Mouse (Mus musculus): ENCODE results near the gene Tepsin. TPM values are rescaled to one million over a fixed set of nuclear protein-coding genes. Genes with fewer than 3 reads are reported as not detected.

Tepsin gene
- polyA plus RNA-seq, 1 experiment from 2014 or later = 23.0 TPM

- WGBS = 84% methylated on average over 8 of the region's 8 CpGs
- H3K27me3 ChIP-seq (ENCODE audit: low read depth, poor library complexity, severe bottlenecking) = peaks cover 75% of the 10 kb centered on the region
- DNase-seq (ENCODE audit: low spot score) = no peak
- H3K36me3 ChIP-seq = no peaks in the 10 kb centered on the region
- H3K4me1 ChIP-seq = peaks cover 49% of the 10 kb centered on the region
- no peak overlapping the region for H3K27ac ChIP-seq
- no peaks in the 10 kb centered on the region for H3K9me3 ChIP-seq (replicated peaks)
- no peak overlapping the region for H3K4me3 ChIP-seq
These were observed 49.5 kb downstream of the Tepsin start for GRCm38 (mm10) chr11:120049067-120049466.

GRCm38 (mm10) chr11:120048252-120048556 is 50.3 kb downstream of the Tepsin start:
- Histone ChIP-seq H3K27me3 (ENCODE audit: low read depth, poor library complexity, severe bottlenecking) (peaks cover 76% of the 10 kb centered on the region), H3K27ac (0 out of 2 replicates have a peak overlapping the region, but pooled peaks have one; percentile 11), H3K4me1 (peaks cover 49% of the 10 kb centered on the region)

GRCm38 (mm10) chr11:120047531-120048251 is 50.8 kb downstream of the Tepsin start:
- peak overlapping the region; percentile 80 for H3K27ac ChIP-seq
- H3K9me3 ChIP-seq (replicated peaks) = no peaks in the 10 kb centered on the region
- peak; percentile 56 for DNase-seq (ENCODE audit: low spot score)
- H3K36me3 ChIP-seq = no peaks in the 10 kb centered on the region
- H3K4me3 ChIP-seq = peak overlapping the region; percentile 72
- peaks cover 76% of the 10 kb centered on the region for H3K27me3 ChIP-seq (ENCODE audit: low read depth, poor library complexity, severe bottlenecking)
- 7% methylated on average over 23 of the region's 23 CpGs for WGBS
- peaks cover 49% of the 10 kb centered on the region for H3K4me1 ChIP-seq

More at GRCm38 (mm10) chr11:120048252-120048556, 50.3 kb downstream of the Tepsin start:
- Histone ChIP-seq H3K4me3 (peak overlapping the region; percentile 72), H3K36me3 (no peaks in the 10 kb centered on the region), H3K9me3 (replicated peaks) (no peaks in the 10 kb centered on the region)
- WGBS = 2% methylated on average over 23 of the region's 23 CpGs
- peak; percentile 62 for DNase-seq (ENCODE audit: low spot score)

GRCm38 (mm10) chr11:120046553-120047191 is 51.9 kb downstream of the Tepsin start, which contains the start of gene Aatk:
Gene Aatk (minus strand): TSS chr11:120047167.
- Histone ChIP-seq H3K4me3 (peak within 1 kb of the TSS; percentile 72), H3K27ac (peak within 1 kb of the TSS; percentile 80), H3K36me3 (no peaks in the 10 kb centered on the region), H3K4me1 (peaks cover 53% of the 10 kb centered on the region), H3K9me3 (replicated peaks) (no peaks in the 10 kb centered on the region), H3K27me3 (ENCODE audit: low read depth, poor library complexity, severe bottlenecking) (peaks cover 76% of the 10 kb centered on the region)
- peak; percentile 66 for DNase-seq (ENCODE audit: low spot score)
- 1% methylated on average over 57 of the region's 63 CpGs for WGBS

GRCm38 (mm10) chr11:120045839-120046552 is 52.5 kb downstream of the Tepsin start:
- Histone ChIP-seq H3K9me3 (replicated peaks) (no peaks in the 10 kb centered on the region), H3K4me3 (peak overlapping the region; percentile 72), H3K4me1 (peaks cover 54% of the 10 kb centered on the region), H3K36me3 (no peaks in the 10 kb centered on the region), H3K27me3 (ENCODE audit: low read depth, poor library complexity, severe bottlenecking) (peaks cover 70% of the 10 kb centered on the region), H3K27ac (peak overlapping the region; percentile 80)
- WGBS = 65% methylated on average over 11 of the region's 11 CpGs
- DNase-seq (ENCODE audit: low spot score) = no peak

GRCm38 (mm10) chr11:120045341-120045740 is 53.2 kb downstream of the Tepsin start:
- Histone ChIP-seq H3K9me3 (replicated peaks) (no peaks in the 10 kb centered on the region), H3K27me3 (ENCODE audit: low read depth, poor library complexity, severe bottlenecking) (peaks cover 64% of the 10 kb centered on the region), H3K27ac (no peak overlapping the region), H3K4me3 (no peak overlapping the region), H3K36me3 (no peaks in the 10 kb centered on the region), H3K4me1 (peaks cover 59% of the 10 kb centered on the region)
- DNase-seq (ENCODE audit: low spot score) = no peak
- 55% methylated on average over 4 of the region's 4 CpGs for WGBS

- Histone ChIP-seq H3K4me3 (no peak overlapping the region), H3K27ac (peak overlapping the region; percentile 54; the same call in 1 of the 2 replicates), H3K4me1 (peaks cover 58% of the 10 kb centered on the region), H3K36me3 (no peaks in the 10 kb centered on the region), H3K9me3 (replicated peaks) (no peaks in the 10 kb centered on the region), H3K27me3 (ENCODE audit: low read depth, poor library complexity, severe bottlenecking) (peaks cover 33% of the 10 kb centered on the region)
- 65% methylated on average over 7 of the region's 7 CpGs for WGBS
- no peak for DNase-seq (ENCODE audit: low spot score)
These were observed 56.2 kb downstream of the Tepsin start for GRCm38 (mm10) chr11:120042141-120042838.

GRCm38 (mm10) chr11:120041191-120042123 is 57.1 kb downstream of the Tepsin start:
- no peak for DNase-seq (ENCODE audit: low spot score)
- Histone ChIP-seq H3K27ac (peak overlapping the region; percentile 54), H3K27me3 (ENCODE audit: low read depth, poor library complexity, severe bottlenecking) (peaks cover 25% of the 10 kb centered on the region), H3K9me3 (replicated peaks) (no peaks in the 10 kb centered on the region), H3K36me3 (no peaks in the 10 kb centered on the region), H3K4me3 (no peak overlapping the region), H3K4me1 (peaks cover 58% of the 10 kb centered on the region)
- 62% methylated on average over 13 of the region's 13 CpGs for WGBS

Small RNAs within 50 kb of the gene (microRNA-seq; reads per million reads assigned to microRNA genes)
- not detected for gene Gm25948

Other genes starting within 250 kb of the Tepsin start
- gene Chmp6, start 185.3 kb downstream of the Tepsin start, polyA plus RNA-seq (2016; fragmentation: Nextera tagmentation; extraction: Ambion mirVana) = 123 and 127 TPM in 2 replicates
- 13.3 and 13.8 TPM in 2 replicates for gene Baiap2, start 156.0 kb downstream of the Tepsin start, polyA plus RNA-seq (2016; fragmentation: Nextera tagmentation; extraction: Ambion mirVana)
- 0.78 and 1.7 TPM in 2 replicates for gene Aatk, start 51.6 kb downstream of the Tepsin start, polyA plus RNA-seq (2016; fragmentation: Nextera tagmentation; extraction: Ambion mirVana)
- 46.7 and 55.2 TPM in 2 replicates for gene Cep131, start 11.9 kb downstream of the Tepsin start, polyA plus RNA-seq (2016; fragmentation: Nextera tagmentation; extraction: Ambion mirVana)
- gene Ndufaf8, start 197 bp upstream of the Tepsin start, polyA plus RNA-seq (2016; fragmentation: Nextera tagmentation; extraction: Ambion mirVana) = 78.5 and 83.8 TPM in 2 replicates
- 99.6 and 99.8 TPM in 2 replicates for gene Slc38a10, start 52.6 kb upstream of the Tepsin start, polyA plus RNA-seq (2016; fragmentation: Nextera tagmentation; extraction: Ambion mirVana)
- 19.9 and 20.3 TPM in 2 replicates for gene Bahcc1, start 134.2 kb upstream of the Tepsin start, polyA plus RNA-seq (2016; fragmentation: Nextera tagmentation; extraction: Ambion mirVana)
- gene Actg1, start 249.8 kb upstream of the Tepsin start, polyA plus RNA-seq (2016; fragmentation: Nextera tagmentation; extraction: Ambion mirVana) = 3,099 and 3,197 TPM in 2 replicates